Mouse (Mus musculus) embryonic fibroblast, embryonic 13.5 days (primary cell): Measurements from ENCODE around the gene Myo1b.

Experiments used
- CTCF ChIP-seq: IDR thresholded peaks from 2 replicates; pipeline ENCODE4 v1.5.1; 2011; ENCODE audit warnings: mild to moderate bottlenecking, control low read depth, low read length, moderate library complexity, borderline replicate concordance; ENCODE audit not compliant: insufficient read depth
- POLR2A ChIP-seq: IDR thresholded peaks from 2 replicates; pipeline ENCODE4 v1.6.1; 2011; ENCODE audit warnings: low read depth, mild to moderate bottlenecking, control low read depth, low read length, moderate library complexity

- no peak for TF ChIP-seq CTCF
- TF ChIP-seq POLR2A: no peak
These were observed 110.7 kb downstream of the Myo1b start for GRCm38 (mm10) chr1:51805040-51805610.
